In genomic region chr14:60655941-60656700, GRCm38 (mm10) we compare ENCODE assay signal across 9 mouse cellular contexts. TPM values are rescaled to one million over a fixed set of nuclear protein-coding genes. Genes with fewer than 3 reads are reported as not detected.
DNase-seq lines count a peak whose midpoint lies in the region; ATAC-seq lines count a peak whose summit lies in the region.
"Had no signal": no experiment of that assay in that cellular context is flagged by ENCODE, and none has a peak within 500 bp of the region (broad histone marks: within the 10 kb centered on the region; RNA-seq: fewer than 3 reads in every experiment).

No protein-coding gene starts in this region.

- H3K36me3 ChIP-seq in neural tube, embryonic 14.5 days (ENCODE audit: control insufficient read depth, insufficient read depth, low read length), result no peaks in the 10 kb centered on the region

- no peaks in the 10 kb centered on the region for H3K27me3 ChIP-seq in neural tube, embryonic 14.5 days (ENCODE audit: control insufficient read depth, insufficient read depth, low read length)

- H3K4me1 ChIP-seq in neural tube, embryonic 14.5 days (ENCODE audit: control insufficient read depth, insufficient read depth, low read length), result no peaks in the 10 kb centered on the region; the same call in none of the 2 replicates

- no peak for ATAC-seq in neural tube, embryonic 14.5 days (ENCODE audit: low read depth)
- ATAC-seq: Patski had no signal

- DNase-seq in spleen, postnatal 36 days (ENCODE audit: low spot score in 2 of 2), result peak; percentile 22 to 47
- DNase-seq in spleen, adult 18-20 months, result no peak
- DNase-seq in frontal cortex, postnatal 14 days (ENCODE audit: low spot score in 2 of 2), result peak; percentile 34
- DNase-seq in kidney, adult 18-20 months, result peak; percentile 89
- DNase-seq in left cerebral cortex, adult 8-10 months (ENCODE audit: low spot score in 2 of 2), result peak; percentile 32 to 77
- DNase-seq in retina, postnatal 1 day, result no peak
- no peak for DNase-seq in natural killer cell, adult 2 months (ENCODE audit: low spot score in 2 of 2)

- no peaks in the 10 kb centered on the region for H3K9me3 ChIP-seq in neural tube, embryonic 14.5 days (ENCODE audit: control insufficient read depth, low read length)

- H3K9ac ChIP-seq in neural tube, embryonic 14.5 days (replicated peaks; ENCODE audit: low read depth, low read length), result no peak overlapping the region

- H3K4me2 ChIP-seq in neural tube, embryonic 14.5 days (ENCODE audit: low read depth, low read length), result no peak overlapping the region

- H3K4me3 ChIP-seq in neural tube, embryonic 14.5 days (ENCODE audit: low read depth, low read length), result no peak overlapping the region

- H3K27ac ChIP-seq in neural tube, embryonic 14.5 days (ENCODE audit: low read depth, low read length), result peak overlapping the region; percentile 24; the same call in 1 of the 2 replicates

- WGBS in neural tube, embryonic 14.5 days, result 73% methylated on average over 15 of the region's 15 CpGs

RNA-seq across cellular contexts. Expression of gene Spata13, which starts 22.3 kb away (rescaled TPM):
- 10 to 100 TPM; 28.4 to 33.8 (median 31.9) TPM for total RNA-seq in left cerebral cortex, adult 8-10 months (2022)
- 23.6 and 26.5 TPM in 2 replicates for polyA plus RNA-seq in neural tube, embryonic 14.5 days (2014; fragmentation: Nextera tagmentation; extraction: Ambion mirVana)

Comparison
In these comparisons a context has a peak if more than half of its experiments do, and no peak if none do; other contexts are left out.
1. DNase-seq: peak in spleen, postnatal 36 days (2 of 2), frontal cortex, postnatal 14 days (2 of 2), kidney, adult 18-20 months (single experiment) and left cerebral cortex, adult 8-10 months (2 of 2); none in spleen, adult 18-20 months (0 of 2), retina, postnatal 1 day (single experiment) and natural killer cell, adult 2 months (0 of 2).